Mouse (Mus musculus) ES-Bruce4 (cell line): ENCODE results near the gene Akr1b7. TPM values are rescaled to one million over a fixed set of nuclear protein-coding genes. Genes with fewer than 3 reads are reported as not detected.

Experiments
- H3K27ac ChIP-seq: 2 replicates; pipeline ENCODE4 v1.5.1; 2012; ENCODE audit warnings: low read length, inconsistent platforms; ENCODE audit not compliant: insufficient read depth
- H3K27me3 ChIP-seq: 2 replicates; pipeline ENCODE4 v1.6.1; 2012; ENCODE audit warnings: mild to moderate bottlenecking, low read length, inconsistent platforms; ENCODE audit not compliant: control insufficient read depth, poor library complexity, insufficient read depth, severe bottlenecking
- H3K36me3 ChIP-seq: 2 replicates; pipeline ENCODE4 v1.6.1; 2012; ENCODE audit warnings: inconsistent platforms, mild to moderate bottlenecking, low read length, moderate library complexity; ENCODE audit not compliant: control insufficient read depth, poor library complexity, insufficient read depth, severe bottlenecking
- H3K4me1 ChIP-seq: one replicate; pipeline ENCODE4 v1.8.1; 2011; ENCODE audit warnings: low read length; ENCODE audit not compliant: control insufficient read depth, insufficient read depth
- H3K4me3 ChIP-seq: 2 replicates; pipeline ENCODE4 v1.5.1; 2011; ENCODE audit warnings: low read depth, mild to moderate bottlenecking, low read length
- H3K9ac ChIP-seq: 2 replicates; pipeline ENCODE4 v1.6.1; 2012; ENCODE audit warnings: low read depth, mild to moderate bottlenecking, inconsistent platforms; ENCODE audit not compliant: poor library complexity, severe bottlenecking
- H3K9me3 ChIP-seq: replicated peaks from 2 replicates; pipeline ENCODE4 v1.6.1; 2012; ENCODE audit warnings: mild to moderate bottlenecking, low read length, inconsistent platforms; ENCODE audit not compliant: control insufficient read depth, poor library complexity, insufficient read depth, severe bottlenecking
- CTCF ChIP-seq: IDR thresholded peaks from one replicate; pipeline ENCODE4 v1.8.1; 2011; ENCODE audit warnings: low read depth, low read length
- EP300 ChIP-seq: IDR thresholded peaks from 2 replicates; pipeline ENCODE4 v1.6.1; 2011; ENCODE audit warnings: low read depth, low read length; ENCODE audit not compliant: insufficient read depth
- POLR2A ChIP-seq: IDR thresholded peaks from one replicate; pipeline ENCODE4 v1.8.1; 2011; ENCODE audit warnings: low read length; ENCODE audit not compliant: insufficient read depth
- polyA plus RNA-seq: library from polyadenylated mRNA; stranded (reverse); fragments of >200 nt; gene quantifications from 2 replicates; pipeline ENCODE4 v1.2.4, GENCODE M21; 2011; ENCODE audit warnings: low read depth; ENCODE audit not compliant: missing spikeins, insufficient read depth, insufficient read length

Gene Akr1b7
- polyA plus RNA-seq, 1 experiment, result 0.48 TPM

DNA sequence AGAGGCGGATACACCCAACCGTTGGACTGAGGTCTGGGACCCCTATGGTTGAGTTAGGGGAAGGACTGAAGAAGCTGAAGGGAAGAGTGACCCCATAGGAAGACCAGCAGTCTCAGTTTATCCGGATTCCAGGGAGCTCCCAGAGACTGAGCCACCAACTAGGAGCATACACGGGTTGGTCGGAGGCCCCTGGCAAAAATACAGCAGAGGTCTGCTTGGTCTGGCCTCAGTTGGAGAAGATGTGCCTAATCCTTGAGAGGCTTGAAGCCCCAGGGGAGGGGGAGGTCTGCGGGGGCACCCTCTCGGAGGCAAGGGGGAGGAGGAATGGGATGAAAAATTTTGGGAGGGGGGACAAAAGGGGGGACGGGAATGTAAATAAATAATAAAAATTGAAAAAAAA, 28.7 kb upstream of the Akr1b7 start:
- H3K4me1 ChIP-seq, result no peaks in the 10 kb centered on the region
- H3K9ac ChIP-seq, result 0 out of 2 replicates have a peak overlapping the region, but pooled peaks have one; percentile 70
- TF ChIP-seq CTCF (no peak), POLR2A (no peak), EP300 (no peak)
- no peaks in the 10 kb centered on the region for H3K9me3 ChIP-seq
- H3K27ac ChIP-seq, result no peak overlapping the region
- no peaks in the 10 kb centered on the region for H3K27me3 ChIP-seq
- H3K4me3 ChIP-seq, result no peak overlapping the region
- no peaks in the 10 kb centered on the region for H3K36me3 ChIP-seq

DNA sequence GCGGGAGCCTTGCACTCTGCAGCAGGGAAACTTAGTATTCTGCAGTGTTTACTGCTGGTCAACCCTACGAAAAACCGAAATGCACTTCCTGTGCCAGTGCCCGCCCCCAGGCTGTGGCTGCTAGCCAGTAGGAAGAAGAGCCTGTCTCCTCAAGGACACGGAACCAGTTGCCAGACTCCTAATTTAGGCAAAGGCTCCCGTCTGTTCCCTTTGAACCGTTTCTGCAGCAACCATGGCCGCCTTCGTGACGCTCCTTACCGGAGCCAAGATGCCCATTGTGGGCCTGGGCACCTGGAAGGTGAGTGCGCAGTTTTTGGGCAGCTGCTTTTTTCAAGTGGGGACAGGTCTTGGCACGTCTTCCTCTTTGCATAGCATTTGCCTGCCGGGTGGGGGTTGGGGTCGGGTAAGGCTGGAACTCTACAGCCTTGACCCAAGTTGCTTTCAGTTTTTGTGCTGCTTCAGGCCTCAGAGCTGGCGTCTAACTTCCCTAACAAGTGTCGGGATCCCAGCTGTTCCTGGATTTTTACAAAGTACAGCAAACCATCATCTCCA, 27.9 kb upstream of the Akr1b7 start, which contains the start of gene Akr1b10:
Gene Akr1b10 (plus strand): TSS at position 109 of the 552 bp plus-strand sequence.
- Histone ChIP-seq H3K4me3 (peak within 1 kb of the TSS; percentile 87), H3K9ac (peak within 1 kb of the TSS; percentile 70), H3K4me1 (no peaks in the 10 kb centered on the region), H3K36me3 (peaks cover 2% of the 10 kb centered on the region), H3K27me3 (no peaks in the 10 kb centered on the region), H3K9me3 (no peaks in the 10 kb centered on the region), H3K27ac (peak within 1 kb of the TSS; percentile 48)
- TF ChIP-seq POLR2A (no peak), CTCF (no peak), EP300 (no peak)

DNA sequence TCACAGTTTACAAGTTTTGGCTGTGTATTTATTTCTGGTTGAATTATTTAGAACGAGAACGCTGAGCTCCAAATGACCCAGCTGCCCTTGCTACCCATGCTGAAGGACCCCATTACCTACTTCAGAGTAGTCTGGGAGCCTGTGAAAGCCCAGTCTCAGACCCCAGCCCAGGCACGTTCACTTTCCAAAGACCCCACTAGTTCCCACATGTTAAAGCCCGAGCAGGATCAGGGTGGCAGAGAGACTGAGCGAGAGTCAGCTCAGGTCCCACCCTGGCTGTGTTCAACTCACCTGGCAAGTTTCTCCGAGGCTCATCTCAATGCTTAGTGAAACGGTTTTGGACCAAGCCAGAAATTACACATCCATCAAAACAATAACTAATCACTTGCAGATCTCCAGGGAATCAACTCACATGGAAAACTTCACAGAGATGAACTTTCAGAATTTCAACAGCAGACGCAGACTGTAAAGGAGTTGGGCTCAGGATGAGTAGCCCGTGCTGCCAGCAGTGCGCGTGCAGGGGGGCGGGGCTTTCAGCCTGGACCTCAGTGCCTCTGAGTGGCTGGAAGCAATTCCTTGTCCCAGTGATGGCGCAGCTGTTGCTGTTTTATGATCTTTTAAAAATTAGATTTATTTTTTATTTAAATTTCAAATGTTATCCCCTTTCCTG, 27.3 kb upstream of the Akr1b7 start:
- Histone ChIP-seq H3K27me3 (no peaks in the 10 kb centered on the region), H3K9ac (peak overlapping the region; percentile 70), H3K9me3 (no peaks in the 10 kb centered on the region), H3K27ac (peak overlapping the region; percentile 48), H3K4me3 (peak overlapping the region; percentile 87), H3K36me3 (peaks cover 4% of the 10 kb centered on the region), H3K4me1 (no peaks in the 10 kb centered on the region)
- TF ChIP-seq EP300 (no peak), CTCF (no peak), POLR2A (no peak)

DNA sequence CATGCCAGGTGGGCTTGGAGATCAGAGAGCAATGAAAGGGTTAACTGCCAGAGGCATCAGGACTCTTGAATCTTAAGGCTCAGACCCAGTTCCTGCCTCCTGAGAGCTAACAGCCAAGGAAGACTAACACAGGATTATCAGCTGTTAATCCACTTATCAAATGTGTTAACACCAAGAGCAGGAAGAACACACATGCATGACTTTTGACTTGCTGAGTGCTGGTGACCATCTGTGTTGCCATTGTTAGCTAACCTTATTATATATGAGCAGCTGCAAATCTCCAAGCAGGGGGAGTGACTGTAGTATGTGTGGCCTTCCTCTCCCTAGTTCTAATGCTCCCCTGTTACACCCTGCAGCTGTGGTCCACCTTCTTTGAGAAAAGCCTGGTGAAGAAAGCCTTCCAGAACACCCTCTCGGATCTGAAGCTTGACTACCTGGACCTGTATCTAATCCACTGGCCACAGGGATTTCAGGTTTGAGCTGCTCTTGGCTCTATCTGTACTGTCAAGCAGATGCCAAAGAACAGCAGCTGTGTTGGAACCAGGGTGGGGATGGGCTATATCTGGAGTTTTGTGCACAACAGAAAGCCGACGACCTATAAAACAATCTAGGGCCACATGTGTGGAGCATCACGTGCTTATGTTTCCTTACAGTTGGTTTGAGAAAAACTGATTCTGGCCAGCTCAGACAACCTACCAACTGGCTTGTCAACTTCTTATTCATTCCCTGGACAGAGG, 23.5 kb upstream of the Akr1b7 start:
- H3K9ac ChIP-seq, result no peak overlapping the region
- no peak for TF ChIP-seq EP300
- no peak for TF ChIP-seq POLR2A
- TF ChIP-seq CTCF, result no peak
- no peaks in the 10 kb centered on the region for H3K4me1 ChIP-seq
- H3K4me3 ChIP-seq, result no peak overlapping the region
- H3K27ac ChIP-seq, result no peak overlapping the region
- H3K9me3 ChIP-seq, result no peaks in the 10 kb centered on the region
- no peaks in the 10 kb centered on the region for H3K27me3 ChIP-seq
- H3K36me3 ChIP-seq, result peaks cover 6% of the 10 kb centered on the region

DNA sequence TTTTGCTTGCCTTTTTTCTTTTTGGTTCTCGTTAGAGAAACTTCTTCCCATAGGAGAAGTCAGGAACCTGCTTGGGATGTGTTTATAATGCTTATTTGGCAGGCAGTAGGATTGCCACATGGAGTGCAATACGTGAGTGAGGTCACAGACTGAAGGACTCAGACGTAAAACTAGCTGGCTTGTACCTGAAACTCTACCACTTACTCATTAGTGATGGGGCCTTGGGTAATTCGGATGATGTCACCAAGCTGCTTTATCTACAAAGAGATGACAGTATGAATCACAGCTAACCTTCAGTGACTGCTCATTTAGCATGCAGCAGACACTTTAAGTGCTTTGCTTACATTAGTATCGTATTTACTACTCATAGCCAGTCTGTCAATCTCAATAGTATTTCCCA, 16.2 kb upstream of the Akr1b7 start:
- Histone ChIP-seq H3K27ac (no peak overlapping the region), H3K4me1 (peaks cover 3% of the 10 kb centered on the region), H3K36me3 (no peaks in the 10 kb centered on the region; the same call in none of the 2 replicates), H3K9ac (no peak overlapping the region), H3K9me3 (no peaks in the 10 kb centered on the region), H3K4me3 (no peak overlapping the region), H3K27me3 (no peaks in the 10 kb centered on the region)
- TF ChIP-seq EP300 (no peak), CTCF (no peak), POLR2A (no peak)

DNA sequence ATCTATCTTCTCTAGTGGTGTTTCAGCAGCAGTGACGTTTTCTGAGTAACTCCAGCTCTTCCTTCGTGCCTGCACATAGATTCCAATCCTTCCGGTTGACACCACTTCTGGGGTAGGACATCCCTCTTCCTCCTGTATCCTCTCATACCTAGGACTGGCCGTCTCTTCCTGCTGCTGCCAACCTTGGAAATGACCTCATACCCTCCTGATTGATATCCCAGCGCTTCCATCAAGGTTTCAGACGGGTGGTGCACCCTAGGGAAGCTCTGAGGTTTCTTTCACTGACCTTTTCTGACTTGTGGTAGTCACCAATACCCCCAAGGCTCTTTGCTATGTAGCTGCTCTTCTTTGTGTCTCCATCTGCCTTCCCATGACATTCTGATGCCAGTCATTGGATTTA, 13.7 kb upstream of the Akr1b7 start:
- H3K4me1 ChIP-seq, result peaks cover 3% of the 10 kb centered on the region
- H3K27ac ChIP-seq, result no peak overlapping the region
- H3K4me3 ChIP-seq, result no peak overlapping the region
- no peaks in the 10 kb centered on the region for H3K9me3 ChIP-seq
- no peaks in the 10 kb centered on the region for H3K27me3 ChIP-seq
- H3K9ac ChIP-seq, result no peak overlapping the region
- TF ChIP-seq EP300 (no peak), CTCF (no peak), POLR2A (no peak)
- no peaks in the 10 kb centered on the region; the same call in none of the 2 replicates for H3K36me3 ChIP-seq
